In the genomic region with DNA sequence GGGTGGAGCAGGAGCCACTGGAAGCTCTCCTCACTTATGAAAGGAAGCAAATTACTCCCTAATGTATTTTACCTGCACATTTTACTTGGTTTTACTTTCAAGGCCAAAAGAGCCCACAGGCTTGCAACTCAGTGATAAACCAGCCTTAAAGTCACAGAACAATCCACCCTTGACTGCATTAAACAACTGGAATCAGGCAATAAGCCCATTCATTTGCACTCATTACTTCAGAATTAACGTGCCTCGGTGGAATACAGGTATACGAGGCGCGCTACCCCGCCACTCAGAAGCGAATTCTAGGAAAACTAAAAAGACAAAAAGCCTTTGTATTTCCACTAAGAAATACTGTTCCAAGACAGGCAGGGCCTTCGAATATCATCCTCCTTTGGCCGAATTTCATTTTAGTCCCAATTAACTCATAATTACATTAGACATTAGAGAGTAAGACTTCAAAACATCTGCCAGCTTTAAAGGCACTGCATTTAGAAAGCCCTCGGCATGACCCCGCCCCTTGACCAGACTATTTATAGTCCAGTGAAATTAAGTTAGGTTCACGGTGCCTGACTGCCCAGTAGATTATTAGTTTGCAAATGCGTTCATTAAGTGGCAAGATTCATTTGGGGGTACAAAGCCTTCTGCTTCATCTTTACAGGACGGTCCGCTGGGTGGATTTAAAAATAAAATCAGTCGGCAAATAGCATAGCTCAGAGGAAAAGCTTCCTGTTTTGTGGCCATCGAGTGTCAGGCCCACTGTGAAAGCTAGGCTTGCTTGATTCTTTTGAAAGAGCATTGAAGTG, we compare ENCODE assay signal across 8 mouse cellular contexts.
A peak's percentile ranks its signal among the peaks of the same experiment; 100 is the strongest.
DNase-seq lines count a peak whose midpoint lies in the region; ATAC-seq lines count a peak whose summit lies in the region.

No protein-coding gene starts in this region.

- ATAC-seq in megakaryocyte, adult 5-6 weeks (ENCODE audit: poor library complexity, severe bottlenecking) = no peak
- ATAC-seq in heart, embryonic 15.5 days (replicated peaks; ENCODE audit: insufficient number of reproducible peaks, insufficient read depth, low FRiP score, low read depth) = no peak
- ATAC-seq in stomach, embryonic 15.5 days (ENCODE audit: insufficient read depth, low FRiP score, low read depth) = no peak

- peak overlapping the region; percentile 57 for H3K27ac ChIP-seq in heart, embryonic 15.5 days
- peak overlapping the region; percentile 69 for H3K27ac ChIP-seq in stomach, embryonic 15.5 days

- DNase-seq in kidney, postnatal 10 days = peak; percentile 67
- no peak for DNase-seq in urinary bladder, postnatal 4 days (ENCODE audit: low spot score in 2 of 2)
- DNase-seq in thymus, postnatal 36 days = no peak
- no peak for DNase-seq in adrenal gland, postnatal 4 days (ENCODE audit: low spot score in 2 of 2)

- peak overlapping the region; percentile 29 for H3K4me2 ChIP-seq in heart, embryonic 15.5 days
- H3K4me2 ChIP-seq in stomach, embryonic 15.5 days = peak overlapping the region; percentile 16; the same call in 1 of the 2 replicates

- H3K27me3 ChIP-seq in megakaryocyte, embryonic 14.5 days (replicated peaks) = no peaks in the 10 kb centered on the region
- H3K27me3 ChIP-seq in heart, embryonic 15.5 days = no peaks in the 10 kb centered on the region
- no peaks in the 10 kb centered on the region for H3K27me3 ChIP-seq in stomach, embryonic 15.5 days (replicated peaks)

- no peaks in the 10 kb centered on the region for H3K36me3 ChIP-seq in megakaryocyte, embryonic 14.5 days (replicated peaks; ENCODE audit: low read length)
- H3K36me3 ChIP-seq in heart, embryonic 15.5 days = no peaks in the 10 kb centered on the region
- no peaks in the 10 kb centered on the region for H3K36me3 ChIP-seq in stomach, embryonic 15.5 days

- H3K9me3 ChIP-seq in megakaryocyte, embryonic 14.5 days = peaks cover 15% of the 10 kb centered on the region
- no peaks in the 10 kb centered on the region for H3K9me3 ChIP-seq in heart, embryonic 15.5 days (replicated peaks)
- no peaks in the 10 kb centered on the region for H3K9me3 ChIP-seq in stomach, embryonic 15.5 days

- peak overlapping the region; percentile 42 for H3K4me3 ChIP-seq in megakaryocyte, embryonic 14.5 days (replicated peaks)
- no peak overlapping the region for H3K4me3 ChIP-seq in heart, embryonic 15.5 days
- no peak overlapping the region for H3K4me3 ChIP-seq in stomach, embryonic 15.5 days (replicated peaks)

- peaks cover 4% of the 10 kb centered on the region; the same call in 1 of the 2 replicates for H3K4me1 ChIP-seq in megakaryocyte, embryonic 14.5 days
- H3K4me1 ChIP-seq in heart, embryonic 15.5 days (replicated peaks) = peaks cover 10% of the 10 kb centered on the region
- H3K4me1 ChIP-seq in stomach, embryonic 15.5 days = 0 out of 2 replicates have a peak, but pooled peaks cover 4% of the 10 kb centered on the region

- WGBS in heart, embryonic 15.5 days = 59% methylated on average over 17 of the region's 17 CpGs
- WGBS in stomach, embryonic 15.5 days = 64% methylated on average over 17 of the region's 17 CpGs

- no peak overlapping the region for H3K9ac ChIP-seq in heart, embryonic 15.5 days
- H3K9ac ChIP-seq in stomach, embryonic 15.5 days = no peak overlapping the region
